Mouse (Mus musculus) cerebellum, adult 2 months (tissue): ENCODE measurements around the gene Bpnt1. TPM values are rescaled to one million over a fixed set of nuclear protein-coding genes. Genes with fewer than 3 reads are reported as not detected.
"Not testable (repeated sequence)": the region's sequence is repeated elsewhere in the genome, so short reads cannot be mapped to it uniquely, and the experiment has no call there.

ENCODE experiments used
- DNase-seq, 2 experiments: peaks; one replicate each; pipeline ENCODE4 v3.0.0; 2021
- H3K27ac ChIP-seq: fragments of 200-500 bp; 2 replicates; pipeline ENCODE4 v1.5.1; 2012; ENCODE audit warnings: low read length, control low read depth, inconsistent platforms; ENCODE audit not compliant: insufficient read depth
- H3K27me3 ChIP-seq: fragments of 200-500 bp; 2 replicates; pipeline ENCODE4 v1.6.1; 2012; ENCODE audit warnings: inconsistent platforms, mild to moderate bottlenecking, low read length, moderate library complexity; ENCODE audit not compliant: control insufficient read depth, insufficient read depth
- H3K4me1 ChIP-seq: fragments of 200-500 bp; 2 replicates; pipeline ENCODE4 v1.6.1; 2011; ENCODE audit warnings: low read length; ENCODE audit not compliant: control insufficient read depth, insufficient read depth
- H3K4me3 ChIP-seq: fragments of 200-500 bp; replicated peaks from 2 replicates; pipeline ENCODE3; 2011; ENCODE audit warnings: mild to moderate bottlenecking, low read depth, low read length, control low read depth; ENCODE audit not compliant: insufficient read depth
- CTCF ChIP-seq: fragments of 200-500 bp; IDR thresholded peaks from 2 replicates; pipeline ENCODE4 v1.5.1; 2011; ENCODE audit warnings: low read depth, mild to moderate bottlenecking, control low read depth, low read length, moderate library complexity, borderline replicate concordance; ENCODE audit not compliant: insufficient read depth
- POLR2A ChIP-seq: fragments of 200-500 bp; IDR thresholded peaks from 2 replicates; pipeline ENCODE4 v1.6.1; 2011; ENCODE audit warnings: low read length, control low read depth, borderline replicate concordance; ENCODE audit not compliant: insufficient read depth
- WGBS: fragments of 180-500 bp; shearing (Covaris S2); methylation state at CpG from one replicate; pipeline ENCODE4 v1.1.7; 2018; 5-methylcytosine and 5-hydroxymethylcytosine counted together
- polyA plus RNA-seq: library from polyadenylated mRNA; depleted of rRNA; stranded (reverse); fragments of >200 nt; gene quantifications from 2 replicates; pipeline ENCODE4 v1.2.3, GENCODE M21; 2012

Gene Bpnt1
- polyA plus RNA-seq, 1 experiment: 115 TPM

DNA sequence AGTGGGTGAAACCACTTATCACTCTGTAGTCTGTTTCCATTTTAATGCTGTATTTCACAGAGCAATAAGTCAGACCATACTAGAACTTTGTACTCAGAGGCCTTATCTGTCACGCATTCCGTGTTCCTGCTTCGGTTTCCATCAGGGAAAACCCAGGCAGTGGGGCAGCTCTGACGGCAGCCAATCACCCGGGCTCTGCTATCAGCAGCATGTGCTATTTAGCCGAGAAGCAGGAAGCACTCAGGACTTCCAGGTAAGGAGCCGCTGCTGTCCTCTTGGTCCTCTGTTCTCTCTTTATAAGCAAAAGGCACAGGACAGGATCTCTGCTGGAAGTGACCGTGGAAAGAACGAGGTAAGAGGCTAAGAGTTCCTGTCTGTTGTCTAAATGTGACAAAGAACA is 20.0 kb upstream of the Bpnt1 start:
- H3K27ac ChIP-seq: no peak overlapping the region
- 88% methylated on average over 9 of the region's 9 CpGs for WGBS
- TF ChIP-seq CTCF: no peak
- no peak for TF ChIP-seq POLR2A
- no peak overlapping the region for H3K4me3 ChIP-seq
- DNase-seq: no peak
- H3K4me1 ChIP-seq: no peaks in the 10 kb centered on the region; the same call in 1 of the 2 replicates
- no peaks in the 10 kb centered on the region for H3K27me3 ChIP-seq

DNA sequence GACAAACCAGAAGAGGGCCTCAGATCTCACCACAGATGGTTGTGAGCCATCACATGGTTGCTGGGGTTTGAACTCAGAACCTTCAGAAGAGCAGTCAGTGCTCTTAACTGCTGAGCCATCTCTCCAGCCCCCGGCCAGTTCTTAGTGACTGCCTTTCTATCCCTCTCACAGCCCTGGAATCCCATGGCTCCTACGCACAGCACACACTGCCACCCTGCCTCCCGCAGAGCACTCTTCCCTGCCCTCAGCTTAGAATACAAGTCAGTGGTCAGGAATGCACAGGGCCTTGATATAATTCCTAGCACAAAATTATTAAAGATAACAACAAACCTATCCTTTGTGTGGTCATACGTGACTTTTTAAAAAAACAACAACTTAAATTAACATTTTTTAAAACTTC is 17.4 kb upstream of the Bpnt1 start:
- WGBS: 88% methylated on average over 4 of the region's 4 CpGs
- no peak for TF ChIP-seq CTCF
- no peak for TF ChIP-seq POLR2A
- H3K27me3 ChIP-seq: no peaks in the 10 kb centered on the region
- no peak overlapping the region for H3K27ac ChIP-seq
- no peak overlapping the region for H3K4me3 ChIP-seq
- no peak for DNase-seq
- no peaks in the 10 kb centered on the region for H3K4me1 ChIP-seq

DNA sequence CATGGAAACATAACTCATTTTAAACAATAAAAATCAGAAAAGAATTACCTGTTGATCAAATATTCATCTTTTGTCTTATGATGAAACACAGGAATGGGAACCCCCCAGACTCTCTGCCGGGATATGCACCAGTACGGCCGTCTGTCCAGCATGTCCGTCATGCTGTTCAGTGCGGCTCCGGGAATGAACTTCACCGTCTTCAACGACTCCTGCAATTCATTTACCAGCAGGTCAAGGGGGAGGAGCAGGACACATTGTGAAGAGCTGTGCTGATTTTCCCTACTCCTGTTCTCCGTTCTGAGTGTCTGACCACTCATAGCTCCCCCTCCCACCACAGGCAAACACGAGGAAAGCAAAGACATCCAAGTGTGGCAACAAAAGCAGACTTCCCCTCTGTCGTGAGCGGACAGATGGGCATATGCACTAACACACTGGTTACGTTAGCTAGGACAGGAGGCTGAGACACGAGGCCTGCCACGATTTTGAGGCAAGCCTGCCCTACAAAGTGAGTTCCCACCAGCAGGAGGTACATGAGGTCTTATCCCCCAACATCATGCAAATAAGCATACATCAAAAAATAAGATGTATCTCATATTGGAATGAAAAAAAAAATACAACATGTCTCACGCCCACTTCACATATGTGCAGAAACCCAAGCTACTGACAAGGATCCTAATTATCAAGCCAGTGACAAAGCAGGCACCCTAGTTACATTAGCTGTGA is 15.9 kb upstream of the Bpnt1 start:
- no peak for DNase-seq
- 81% methylated on average over 16 of the region's 16 CpGs for WGBS
- Histone ChIP-seq H3K4me3 (no peak overlapping the region), H3K27me3 (no peaks in the 10 kb centered on the region), H3K4me1 (no peaks in the 10 kb centered on the region), H3K27ac (no peak overlapping the region)
- TF ChIP-seq POLR2A (no peak), CTCF (no peak)

DNA sequence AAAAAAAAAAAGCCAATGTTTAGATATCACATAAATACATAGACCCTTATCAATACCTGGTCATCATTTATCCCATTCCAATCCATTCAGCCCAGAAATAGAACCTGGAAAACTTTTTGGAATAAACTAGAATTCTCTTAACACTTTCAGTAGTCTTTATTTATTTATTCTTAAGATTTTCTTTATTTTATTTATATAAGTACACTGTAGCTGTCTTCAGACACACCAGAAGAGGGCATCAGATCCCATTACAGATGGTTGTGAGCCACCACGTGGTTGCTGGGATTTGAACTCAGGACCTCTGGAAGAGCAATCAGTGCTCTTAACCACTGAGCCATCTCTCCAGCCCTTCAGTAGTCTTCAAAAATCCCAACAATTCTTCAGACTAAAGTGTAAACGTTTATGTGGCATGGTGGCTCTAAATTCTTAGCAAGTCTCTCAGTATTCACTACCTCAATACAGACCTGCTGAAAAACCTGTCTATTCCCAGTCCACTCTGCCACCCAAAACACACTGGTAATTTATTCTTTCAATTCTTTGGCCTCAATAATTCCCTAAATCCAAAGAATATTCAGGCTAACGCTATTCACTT is 4.1 kb upstream of the Bpnt1 start:
- H3K27ac ChIP-seq, H3K4me1 ChIP-seq, H3K27me3 ChIP-seq, H3K4me3 ChIP-seq, DNase-seq: not testable (repeated sequence)
- WGBS: 46% methylated on average over 3 of the region's 3 CpGs

DNA sequence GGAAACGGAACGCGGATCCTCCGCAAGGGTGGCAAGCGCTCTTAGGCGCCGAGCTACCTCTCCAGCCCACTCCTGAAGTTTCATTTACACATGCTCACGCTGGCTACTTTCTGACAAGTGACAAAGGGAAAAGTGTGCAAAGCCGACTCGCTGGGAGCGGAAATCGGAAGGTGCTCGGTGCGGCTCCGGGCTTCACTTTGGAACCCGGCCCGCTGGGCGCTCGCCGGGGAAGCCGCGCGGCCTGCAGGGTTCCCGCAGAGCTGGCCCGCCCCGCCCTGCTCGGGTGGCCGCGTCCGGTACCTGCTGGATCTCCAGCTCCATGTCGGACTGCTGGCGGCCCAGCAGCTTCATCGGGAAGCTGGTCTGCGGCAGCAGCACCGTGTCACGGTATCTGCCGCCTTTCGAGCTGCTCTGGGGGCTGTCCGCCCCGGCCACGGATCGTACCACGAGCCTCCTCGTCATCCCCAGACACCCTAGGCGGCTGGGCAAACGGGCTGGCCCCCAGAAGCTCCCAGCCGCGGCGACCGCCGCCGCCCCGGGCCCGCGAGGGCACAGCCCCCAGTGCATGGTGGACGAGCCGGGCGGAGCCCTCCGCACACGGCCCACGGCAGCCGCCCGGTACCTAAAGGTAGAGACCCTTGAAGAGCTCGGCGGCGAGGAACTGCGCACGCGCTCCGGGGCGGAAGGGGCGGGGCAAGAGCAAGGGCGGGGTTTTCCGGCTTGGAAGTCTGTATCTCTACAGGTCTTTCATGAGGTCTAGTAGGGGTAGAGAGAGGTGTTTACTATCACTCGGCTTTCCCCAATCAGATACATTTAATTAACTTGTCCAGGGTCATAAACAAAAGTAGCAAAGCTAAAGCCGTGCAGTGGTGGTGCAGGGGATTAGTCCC is 3.0 kb upstream of the Bpnt1 start, which contains the start of gene Iars2:
Gene Iars2, minus strand, starts transcription at position 676 of the 890 bp plus-strand sequence.
- Histone ChIP-seq H3K27me3 (no peaks in the 10 kb centered on the region), H3K4me1 (peaks cover 7% of the 10 kb centered on the region; the same call in 1 of the 2 replicates), H3K27ac (peak within 1 kb of the TSS; percentile 49; the same call in 1 of the 2 replicates), H3K4me3 (peak within 1 kb of the TSS; percentile 82)
- under 1% methylated on average over 76 of the region's 76 CpGs for WGBS
- DNase-seq: peak; percentile 88 to 93
- TF ChIP-seq CTCF: no peak
- peak; percentile 79 for TF ChIP-seq POLR2A

DNA sequence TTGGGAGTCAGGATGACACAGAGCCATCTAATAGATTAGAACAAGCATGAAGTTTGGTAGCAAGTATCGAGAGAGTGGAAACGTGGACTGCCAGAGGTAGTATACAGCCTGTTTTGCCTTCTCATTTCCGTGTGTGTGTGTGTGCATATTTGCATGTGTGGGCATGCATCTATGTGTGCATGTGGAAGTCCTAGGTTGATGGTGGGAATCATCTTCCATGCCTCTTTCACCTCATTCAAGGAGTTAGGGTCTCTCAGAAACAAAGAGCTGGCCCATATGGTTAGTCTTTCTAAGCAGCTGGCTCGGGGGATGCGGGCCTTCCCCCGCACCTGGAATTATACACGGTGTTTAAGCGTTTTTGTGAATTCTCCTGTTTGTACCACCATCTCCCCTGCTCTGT is 2.1 kb upstream of the Bpnt1 start:
- Histone ChIP-seq H3K4me1 (peaks cover 8% of the 10 kb centered on the region; the same call in 1 of the 2 replicates), H3K27me3 (no peaks in the 10 kb centered on the region), H3K27ac (no peak overlapping the region), H3K4me3 (no peak overlapping the region)
- DNase-seq: no peak
- TF ChIP-seq POLR2A: no peak
- TF ChIP-seq CTCF: no peak
- WGBS: 91% methylated on average over 8 of the region's 8 CpGs

DNA sequence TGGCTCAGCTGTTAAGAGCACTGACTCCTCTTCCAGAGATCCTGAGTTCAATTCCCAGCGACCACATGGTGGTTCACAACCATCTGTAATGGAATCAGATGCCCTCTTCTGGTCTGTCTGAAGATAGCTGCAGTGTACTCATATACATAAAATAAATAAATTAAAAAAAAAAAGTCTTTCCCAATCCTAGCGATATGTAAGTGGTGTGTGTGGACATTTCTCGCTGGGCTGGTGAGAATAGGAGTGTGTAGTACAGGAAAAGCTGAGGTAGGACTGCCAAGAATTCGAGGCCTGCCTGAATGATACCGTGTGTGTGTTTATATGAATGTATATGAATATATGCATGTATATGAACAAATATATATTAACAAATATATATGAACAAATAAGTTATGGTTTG is 585 bp upstream of the Bpnt1 start:
- 42% methylated on average over 5 of the region's 5 CpGs for WGBS
- H3K27ac ChIP-seq: no peak overlapping the region

More for the DNA sequence above, 585 bp upstream of the Bpnt1 start:
- no peak overlapping the region for H3K4me3 ChIP-seq
- no peak for TF ChIP-seq CTCF
- no peak for TF ChIP-seq POLR2A
- no peaks in the 10 kb centered on the region for H3K27me3 ChIP-seq
- DNase-seq: no peak
- H3K4me1 ChIP-seq: peaks cover 13% of the 10 kb centered on the region; the same call in 1 of the 2 replicates
